Mouse (Mus musculus) retina, postnatal 7 days (tissue): Measurements from ENCODE around the gene Hoxa11.

Experiments
- DNase-seq: peaks from one replicate; pipeline ENCODE4 v3.0.0-alpha.2; 2012; ENCODE audit warnings: low read depth, low spot score

Gene Hoxa11

DNA sequence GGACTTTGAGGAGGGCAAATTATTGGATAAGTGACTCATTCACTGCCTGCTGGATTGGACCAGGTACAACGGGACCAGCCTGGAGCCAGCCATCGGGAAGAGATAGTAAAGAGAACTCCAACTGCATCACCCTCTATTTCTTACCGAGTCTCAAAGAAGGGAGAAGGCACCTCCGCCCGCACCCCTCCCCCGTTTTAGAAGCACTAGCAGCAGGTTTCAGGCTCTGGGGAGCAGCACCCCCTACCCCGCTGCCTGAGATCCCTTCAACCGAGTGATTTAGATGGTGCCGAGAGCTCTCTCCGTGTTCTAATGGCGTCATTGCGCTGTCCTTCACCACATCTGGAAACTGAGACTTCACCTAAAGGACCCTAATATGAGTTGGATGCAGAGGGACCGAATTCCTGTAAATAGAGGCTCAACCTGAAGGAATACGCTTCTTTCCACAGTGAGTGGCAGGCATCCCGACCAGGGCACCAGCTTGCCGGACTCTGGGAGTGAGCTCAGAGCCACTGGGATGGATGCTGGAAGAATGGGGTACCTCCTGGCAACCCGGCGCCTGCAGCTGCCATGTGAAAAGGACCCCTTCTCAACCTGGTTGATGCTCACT lies 19.8 kb upstream of the Hoxa11 start:
- DNase-seq: no peak

DNA sequence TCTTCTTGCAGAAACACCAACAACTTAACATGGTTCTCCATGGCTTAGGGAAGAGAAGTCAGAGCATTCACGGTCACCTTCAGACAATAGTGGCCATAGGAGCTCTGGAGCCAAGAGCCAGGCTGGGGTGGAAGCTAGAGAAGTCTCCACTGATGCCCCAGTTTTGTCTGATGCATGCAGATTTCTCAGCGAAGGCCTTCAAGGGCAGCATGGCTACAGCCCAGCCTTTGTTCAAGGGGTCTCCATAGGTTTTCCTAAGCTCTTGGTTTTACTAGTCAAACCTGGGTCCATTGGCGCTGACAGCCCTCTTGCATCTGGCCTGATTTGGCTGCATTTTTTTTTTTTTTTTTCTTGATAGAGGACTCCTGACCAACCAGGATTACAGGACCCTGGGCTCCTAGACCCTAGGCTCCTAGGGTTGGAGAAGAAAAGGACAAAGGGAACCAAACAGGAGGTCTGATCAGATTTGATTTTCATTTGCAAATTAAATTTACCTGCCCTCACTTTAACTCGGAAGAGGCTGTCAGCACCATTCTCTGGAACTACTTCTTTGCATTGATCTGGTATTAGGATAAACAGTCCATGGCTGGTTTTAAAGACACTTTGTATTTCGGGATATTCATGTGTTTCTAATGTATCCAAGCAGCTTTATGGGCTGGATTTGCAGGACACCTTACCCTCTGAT lies 18.6 kb upstream of the Hoxa11 start:
- no peak for DNase-seq

GRCm38 (mm10) chr6:52263321-52263585 lies 17.6 kb upstream of the Hoxa11 start:
- DNase-seq: no peak

DNA sequence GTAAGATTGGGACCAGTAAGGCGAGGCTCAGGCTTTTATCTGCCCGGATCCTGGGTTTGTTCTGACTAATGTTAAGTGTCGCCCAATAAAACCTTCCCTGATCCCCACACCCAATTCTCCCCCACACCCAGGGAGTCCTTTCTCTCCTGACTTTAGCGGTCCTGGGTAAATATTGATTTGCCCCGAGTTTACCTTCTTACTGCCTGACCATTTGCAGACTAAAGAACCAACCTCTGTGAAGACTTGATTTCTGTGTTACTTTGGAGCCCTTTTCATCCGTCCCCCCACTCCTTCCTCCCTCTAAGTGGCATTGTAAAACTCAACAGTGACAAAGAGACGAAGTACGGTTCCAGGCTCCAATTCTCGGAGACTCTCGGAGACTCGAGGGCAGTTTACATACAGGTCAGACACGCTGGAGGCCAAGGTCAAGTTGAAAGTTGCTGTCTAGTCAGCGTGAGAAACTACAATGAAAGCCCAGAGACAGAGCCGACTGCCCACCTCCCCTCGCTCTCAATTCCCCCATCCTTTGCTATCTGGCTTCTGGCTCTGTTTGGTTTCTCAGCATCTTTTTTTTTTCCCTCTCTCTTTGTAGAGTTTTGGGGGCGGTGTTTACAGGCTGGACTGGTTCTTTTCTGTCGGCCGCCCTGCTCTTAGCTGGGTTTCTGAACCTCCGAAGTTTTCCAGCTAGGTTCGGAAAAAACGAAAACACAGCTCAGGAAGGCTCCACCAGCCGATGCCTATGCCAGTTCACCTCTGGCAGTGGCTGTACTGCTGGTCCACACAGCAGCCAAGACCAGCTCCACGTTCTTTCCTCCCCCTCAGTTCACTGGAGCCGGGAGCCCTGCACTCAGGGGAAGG lies 17.1 kb upstream of the Hoxa11 start:
- DNase-seq: no peak

- DNase-seq: no peak
Measured at GRCm38 (mm10) chr6:52261751-52262462, 16.3 kb upstream of the Hoxa11 start.

GRCm38 (mm10) chr6:52260654-52261575 lies 15.3 kb upstream of the Hoxa11 start, which contains the start of gene Hoxa13:
TSS of gene Hoxa13 (minus strand) at chr6:52260880.
- DNase-seq: no peak

DNA sequence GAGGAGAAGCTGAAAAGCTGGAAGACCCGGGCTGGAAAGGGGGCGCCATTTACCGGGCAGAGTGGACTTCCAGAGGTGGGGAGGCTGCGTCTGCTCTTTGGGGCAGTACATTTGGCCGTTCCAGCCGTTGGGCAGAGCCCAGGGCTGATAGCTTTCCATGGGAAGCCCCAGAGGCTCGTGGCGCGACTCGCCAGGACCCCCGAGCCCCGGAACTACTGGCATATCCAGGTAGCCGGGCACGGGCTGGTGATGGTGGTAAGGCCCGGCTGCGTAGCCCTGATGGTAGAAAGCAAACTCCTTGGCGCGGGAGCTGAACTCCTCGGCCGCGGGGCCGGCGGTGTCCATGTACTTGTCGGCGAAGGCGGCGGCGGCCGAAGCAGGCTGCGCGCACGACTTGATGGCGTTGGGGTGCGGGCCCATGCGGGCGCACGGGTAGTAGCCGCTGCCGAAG lies 14.2 kb upstream of the Hoxa11 start:
- no peak for DNase-seq

GRCm38 (mm10) chr6:52259081-52259790 lies 13.6 kb upstream of the Hoxa11 start:
- DNase-seq: no peak

DNA sequence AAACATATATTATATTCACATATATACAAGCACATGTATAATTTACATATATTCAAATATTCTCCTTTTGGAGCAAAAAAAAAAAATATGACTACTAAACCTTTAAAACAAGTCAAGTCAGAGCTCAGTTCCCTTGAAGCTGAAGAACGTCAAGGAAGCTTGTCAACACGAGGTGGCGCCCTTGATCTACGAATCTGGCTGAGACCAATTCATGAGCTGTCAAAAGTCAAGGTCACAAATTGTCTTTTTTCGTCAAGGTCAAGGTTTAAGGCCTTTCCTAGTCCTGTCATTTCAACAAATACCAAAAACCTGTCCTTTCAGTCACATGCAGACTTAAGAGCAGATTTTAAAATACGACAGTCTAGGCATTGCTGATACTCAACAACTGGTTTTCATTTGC lies 11.3 kb upstream of the Hoxa11 start:
- DNase-seq: peak; percentile 67

- no peak for DNase-seq
Measured at GRCm38 (mm10) chr6:52253511-52254500, 8.2 kb upstream of the Hoxa11 start.

- DNase-seq: no peak
Measured at GRCm38 (mm10) chr6:52252775-52253376, 7.3 kb upstream of the Hoxa11 start.

DNA sequence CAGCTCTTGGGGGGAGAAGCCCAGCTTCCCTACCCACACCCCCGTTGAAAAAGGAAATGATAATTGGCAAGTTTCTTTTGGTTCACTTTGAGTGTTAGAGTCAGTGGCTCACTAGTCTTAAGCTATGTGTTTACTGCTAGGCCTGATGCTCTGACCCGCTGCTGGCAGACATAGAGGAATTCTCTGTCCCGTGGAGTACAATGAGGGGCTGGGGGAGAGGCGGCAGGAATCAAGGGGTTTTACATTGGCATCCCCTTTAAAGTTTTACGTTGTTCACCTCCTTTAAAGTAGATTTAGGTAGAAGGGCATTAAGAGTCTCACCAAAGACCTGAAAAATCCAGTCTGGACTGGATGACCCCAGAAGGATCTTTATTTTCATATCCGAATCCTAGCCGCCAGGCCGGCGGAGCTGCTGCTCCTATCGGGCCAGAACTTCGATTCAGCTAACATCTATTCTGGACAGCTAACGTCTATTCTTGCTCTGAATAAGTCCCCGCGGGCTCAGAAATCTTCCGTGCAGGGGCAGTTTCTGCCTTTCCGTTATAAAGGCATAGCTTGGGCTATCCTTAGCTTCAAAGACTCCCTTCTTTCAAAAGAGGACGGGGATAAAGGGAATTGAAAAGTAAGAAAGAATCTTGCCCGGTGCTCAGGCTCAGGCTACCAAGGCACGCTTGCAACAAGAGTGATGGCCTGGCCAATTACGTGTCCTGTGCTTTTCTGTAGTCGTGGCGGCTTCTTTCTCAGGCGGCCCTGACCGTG lies 6.6 kb upstream of the Hoxa11 start:
- no peak for DNase-seq

DNA sequence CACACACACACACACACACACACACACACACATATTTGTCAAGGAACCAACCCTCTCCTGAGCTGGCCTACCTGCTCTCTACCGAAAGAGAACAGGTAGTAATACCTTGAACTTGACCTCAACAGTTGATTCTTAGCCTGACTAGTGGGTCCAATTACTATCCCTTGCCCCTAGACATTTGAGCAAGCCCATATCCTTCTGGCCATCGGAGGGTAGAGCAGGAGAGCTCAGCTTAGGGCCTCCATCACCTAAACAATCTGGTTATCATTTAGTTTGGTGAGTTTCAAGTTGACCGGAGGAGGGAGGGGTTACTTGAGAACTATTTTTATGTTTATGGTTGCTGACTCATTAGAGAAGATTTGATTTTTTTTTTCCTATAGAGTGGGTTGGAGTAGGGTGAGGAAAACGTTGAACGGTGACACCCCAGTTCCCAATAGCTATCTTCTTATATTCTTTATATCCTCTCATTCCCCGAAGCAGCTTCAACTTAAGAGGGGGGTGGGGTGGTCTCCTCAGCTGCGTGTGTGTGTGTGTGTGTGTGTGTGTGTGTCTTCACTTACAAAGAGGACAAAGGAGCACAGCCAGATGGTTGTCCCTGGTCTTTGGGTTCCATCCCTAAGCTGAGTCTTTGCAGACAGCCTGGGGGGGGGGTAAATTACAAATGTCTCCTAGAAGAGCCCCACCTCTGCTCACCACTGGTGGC lies 5.7 kb upstream of the Hoxa11 start:
- DNase-seq: no peak

DNA sequence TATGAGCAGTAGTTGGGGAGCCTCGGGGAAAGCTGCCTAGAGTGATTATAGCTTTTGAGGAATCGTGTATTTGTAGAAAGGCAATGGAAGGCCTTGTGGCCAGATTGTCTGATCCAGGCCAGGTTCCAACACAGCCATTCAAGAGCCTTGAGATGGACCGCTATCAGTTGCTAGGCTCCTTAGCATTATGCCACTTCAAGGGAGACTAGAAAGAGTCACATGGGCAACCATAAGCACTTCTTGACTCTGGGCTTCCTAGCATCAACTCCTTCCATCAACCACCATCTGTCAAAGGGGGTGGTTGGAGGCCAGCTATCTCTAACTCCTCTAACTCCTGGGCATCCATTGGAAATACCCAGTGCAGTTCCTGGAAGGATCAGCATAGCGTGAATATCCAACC lies 4.2 kb upstream of the Hoxa11 start:
- DNase-seq: no peak

- DNase-seq: no peak
Measured at GRCm38 (mm10) chr6:52249415-52249738, 3.8 kb upstream of the Hoxa11 start.

DNA sequence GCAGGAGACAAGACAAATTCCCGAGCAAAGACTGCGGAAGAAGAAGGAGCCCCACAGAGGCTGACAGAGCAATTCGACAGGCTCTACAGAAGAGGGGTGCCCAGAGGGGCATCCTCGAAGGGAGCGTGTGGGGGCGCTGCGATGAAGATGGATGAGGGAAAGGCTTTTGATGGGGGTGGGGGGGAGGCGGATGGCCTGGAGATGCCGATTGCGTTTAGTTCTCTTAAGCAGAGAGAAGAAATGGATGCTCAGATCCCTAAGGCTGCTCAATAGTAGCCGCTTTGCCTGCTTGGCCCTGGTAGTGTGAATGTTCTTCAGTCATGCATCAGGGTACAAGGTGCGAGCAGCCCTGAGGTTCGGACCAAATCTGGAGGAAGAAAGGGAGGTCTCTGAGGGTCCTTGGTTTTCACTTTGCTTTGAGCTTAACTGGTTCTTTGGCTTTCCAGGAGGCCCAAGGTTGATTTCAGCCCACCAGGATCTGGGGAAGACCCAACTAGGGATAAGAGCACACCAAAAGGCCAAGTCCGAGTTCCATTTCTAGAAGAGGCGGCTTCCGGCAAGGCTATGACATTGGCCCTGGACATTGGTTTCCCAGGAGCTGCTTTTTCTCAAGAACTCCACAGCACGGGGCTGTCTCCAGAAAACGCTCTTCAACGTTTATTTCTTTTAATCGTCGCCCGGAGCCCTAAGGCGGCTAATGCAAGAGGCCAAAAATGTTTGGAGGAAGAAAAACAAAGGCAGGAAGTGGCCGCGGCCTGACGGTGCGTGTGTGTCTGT lies 3.2 kb upstream of the Hoxa11 start:
- no peak for DNase-seq
